Mouse (Mus musculus) CH12.LX (cell line): ENCODE measurements around the gene Tbc1d30. TPM values are rescaled to one million over a fixed set of nuclear protein-coding genes. Genes with fewer than 3 reads are reported as not detected.

Experiments
- DNase-seq: peaks from one replicate; pipeline ENCODE4 v3.0.0-alpha.2; 2013; ENCODE audit errors: extremely low read depth
- H3K27ac ChIP-seq: 2 replicates; pipeline ENCODE4 v1.5.1; 2012; ENCODE audit warnings: low read depth, mild to moderate bottlenecking, control low read depth, moderate library complexity; ENCODE audit not compliant: insufficient read depth
- H3K27me3 ChIP-seq: replicated peaks from 2 replicates; pipeline ENCODE3; 2012; ENCODE audit warnings: inconsistent platforms
- H3K36me3 ChIP-seq, 2 experiments: replicated peaks in 1 of 2; 2 replicates each; pipeline versions ENCODE3 to v1.6.1; 2012; ENCODE audit warnings: inconsistent platforms in 1 of 2, low read length in 1 of 2, mild to moderate bottlenecking in 1 of 2, mixed read lengths in 1 of 2, moderate library complexity in 1 of 2; ENCODE audit not compliant: control insufficient read depth in 1 of 2, insufficient read depth in 1 of 2
- H3K4me1 ChIP-seq, 2 experiments: 2 replicates each; pipeline ENCODE4 v1.6.1; 2012; ENCODE audit warnings: inconsistent platforms in 1 of 2, moderate library complexity in 1 of 2; ENCODE audit not compliant: insufficient read depth in 2 of 2, control insufficient read depth in 1 of 2
- H3K4me2 ChIP-seq: 2 replicates; pipeline ENCODE4 v1.6.1; 2012; ENCODE audit warnings: low read depth, mild to moderate bottlenecking, control low read depth; ENCODE audit not compliant: poor library complexity, insufficient read depth, severe bottlenecking
- H3K4me3 ChIP-seq, 3 experiments: fragments of 150-350 bp in 1 of 3; sonication (generic) in 1 of 3; replicated peaks in 1 of 3; 2 replicates each; pipeline versions ENCODE3 to v1.5.1; 2011 to 2012; ENCODE audit warnings: low read depth in 2 of 3, low read length in 2 of 3, mild to moderate bottlenecking in 2 of 3, moderate library complexity in 2 of 3, control low read depth in 1 of 3, improper control_type of control experiment in 1 of 3, inconsistent platforms in 1 of 3, mixed read lengths in 1 of 3; ENCODE audit not compliant: poor library complexity in 1 of 3
- H3K79me2 ChIP-seq: replicated peaks from 2 replicates; pipeline ENCODE4 v1.6.1; 2012; ENCODE audit warnings: mild to moderate bottlenecking, moderate library complexity; ENCODE audit not compliant: control insufficient read depth, poor library complexity, insufficient read depth, severe bottlenecking; ENCODE audit errors: extremely low read depth
- H3K9ac ChIP-seq: 2 replicates; pipeline ENCODE4 v1.6.1; 2012; ENCODE audit warnings: low read depth, mild to moderate bottlenecking, control low read depth, moderate library complexity; ENCODE audit not compliant: insufficient read depth
- H3K9me3 ChIP-seq: replicated peaks from 2 replicates; pipeline ENCODE3; 2012; ENCODE audit warnings: low read length, inconsistent platforms, mixed read lengths
- CHD1 ChIP-seq: IDR thresholded peaks from 2 replicates; pipeline ENCODE4 v1.6.1; 2012; ENCODE audit warnings: low read depth, low read length, improper control_type of control experiment, inconsistent platforms
- CHD2 ChIP-seq: IDR thresholded peaks from 2 replicates; pipeline ENCODE4 v1.6.1; 2011; ENCODE audit warnings: low read length, improper control_type of control experiment
- E2F4 ChIP-seq: IDR thresholded peaks from 2 replicates; pipeline ENCODE4 v1.6.1; 2011; ENCODE audit warnings: low read depth, low read length, improper control_type of control experiment; ENCODE audit not compliant: insufficient replicate concordance
- ELF1 ChIP-seq: IDR thresholded peaks from 2 replicates; pipeline ENCODE4 v1.6.1; 2014; ENCODE audit warnings: low read depth, mild to moderate bottlenecking, inconsistent platforms, low read length, improper control_type of control experiment
- EP300 ChIP-seq: IDR thresholded peaks from 2 replicates; pipeline ENCODE4 v1.6.1; 2011; ENCODE audit warnings: low read length, improper control_type of control experiment
- HCFC1 ChIP-seq: IDR thresholded peaks from 2 replicates; pipeline ENCODE4 v1.6.1; 2012; ENCODE audit warnings: low read depth, mild to moderate bottlenecking, inconsistent platforms, low read length, improper control_type of control experiment
- MAFK ChIP-seq: IDR thresholded peaks from 2 replicates; pipeline ENCODE4 v1.6.1; 2011; ENCODE audit warnings: low read length, improper control_type of control experiment; ENCODE audit not compliant: insufficient replicate concordance
- MEF2A ChIP-seq: IDR thresholded peaks from 2 replicates; pipeline ENCODE4 v1.6.1; 2014; ENCODE audit warnings: low read depth, mild to moderate bottlenecking, inconsistent platforms, low read length, improper control_type of control experiment, borderline replicate concordance
- MYC ChIP-seq: IDR thresholded peaks from 2 replicates; pipeline ENCODE4 v1.6.1; 2011; ENCODE audit warnings: low read depth, mild to moderate bottlenecking, improper control_type of control experiment, low read length
- NRF1 ChIP-seq: IDR thresholded peaks from 2 replicates; pipeline ENCODE4 v1.6.1; 2014; ENCODE audit warnings: low read depth, mild to moderate bottlenecking, inconsistent platforms, low read length, improper control_type of control experiment, moderate library complexity
- POLR2A ChIP-seq: IDR thresholded peaks from 2 replicates; pipeline ENCODE4 v1.6.1; 2011; ENCODE audit warnings: low read depth, mild to moderate bottlenecking, improper control_type of control experiment, low read length
- RAD21 ChIP-seq: IDR thresholded peaks from 2 replicates; pipeline ENCODE4 v1.6.1; 2011; ENCODE audit warnings: low read depth, mild to moderate bottlenecking, low read length, improper control_type of control experiment, moderate library complexity
- UBTF ChIP-seq: IDR thresholded peaks from 2 replicates; pipeline ENCODE4 v1.6.1; 2012; ENCODE audit warnings: low read depth, mild to moderate bottlenecking, inconsistent platforms, low read length, improper control_type of control experiment, moderate library complexity
- USF1 ChIP-seq: IDR thresholded peaks from 2 replicates; pipeline ENCODE4 v1.6.1; 2014; ENCODE audit warnings: low read depth, mild to moderate bottlenecking, inconsistent platforms, low read length, improper control_type of control experiment
- ZKSCAN1 ChIP-seq: IDR thresholded peaks from 2 replicates; pipeline ENCODE4 v1.6.1; 2012; ENCODE audit warnings: low read depth, inconsistent platforms, low read length, improper control_type of control experiment, borderline replicate concordance
- dilution Hi-C: fragments of 300-500 bp; cut with MboI; formaldehyde crosslinking; loops from 2 replicates; pipeline ENCODE4 v1.14.3; 2020; ENCODE audit warnings: low sequenced_read_pairs; ENCODE audit not compliant: extremely low pct_unique_long_range_greater_than_20kb, extremely low pct_ligation_motif_present
- in situ Hi-C: fragments of 300-500 bp; cut with MboI; formaldehyde crosslinking; loops from 3 replicates; pipeline ENCODE4 v1.14.3; 2019; ENCODE audit warnings: low sequenced_read_pairs, low pct_ligation_motif_present, low pct_unique_long_range_greater_than_20kb, mixed read lengths
- polyA plus RNA-seq: library from polyadenylated mRNA; unstranded; fragments of >175 nt; gene quantifications from 2 replicates; pipeline ENCODE4 v1.2.1, GENCODE M21; 2012; ENCODE audit warnings: low read depth; ENCODE audit not compliant: insufficient read length
- total RNA-seq, 2 experiments: library from RNA; depleted of rRNA; stranded (reverse); fragments of 300-350 nt in 1 of 2; fragments of >200 nt in 1 of 2; gene quantifications; 2 replicates each; pipeline ENCODE4 v1.2.3; 2012 to 2014

Tbc1d30 gene
- total and polyA plus RNA-seq, 3 experiments = 0.16 TPM; not detected in 2

GRCm38 (mm10) chr10:121310511-121311221 is 40.4 kb downstream of the Tbc1d30 start:
- no peak overlapping the region for H3K9ac ChIP-seq
- H3K27me3 ChIP-seq = no peaks in the 10 kb centered on the region

DNA sequence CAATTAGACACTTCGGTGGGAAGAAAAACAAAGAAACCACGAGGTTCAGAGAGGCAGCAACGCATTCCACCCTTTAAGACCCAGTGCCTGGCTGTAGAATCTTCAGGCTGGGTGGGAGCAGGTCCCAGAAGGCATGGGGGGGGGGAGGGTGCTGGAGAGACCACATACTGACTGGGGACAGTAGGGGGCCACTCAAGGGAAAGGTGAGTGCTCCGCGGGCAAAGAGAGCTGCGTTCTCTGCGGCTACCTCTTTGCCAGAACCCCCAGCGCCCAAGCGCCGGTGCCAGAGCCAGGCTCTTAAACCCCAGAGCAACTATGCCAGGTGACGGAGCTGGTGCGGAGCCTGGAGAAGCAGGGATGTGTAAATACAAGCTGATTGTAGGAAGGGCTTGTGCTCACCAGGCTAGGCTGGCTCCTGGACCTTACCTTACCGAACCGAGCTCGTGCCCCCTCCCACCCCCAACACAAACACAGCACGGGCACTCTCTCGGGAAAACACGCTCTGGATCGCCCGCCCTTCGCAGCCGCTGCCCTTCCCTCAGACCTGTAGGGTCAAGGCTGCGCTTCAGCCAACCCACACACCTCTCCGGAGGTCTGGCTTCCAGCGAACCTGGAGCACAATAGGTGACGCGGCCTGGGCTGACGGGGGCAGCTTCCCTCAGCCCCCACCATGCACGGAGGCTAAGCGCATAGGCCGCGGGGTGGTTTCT is 41.1 kb downstream of the Tbc1d30 start:
- Histone ChIP-seq H3K4me2 (no peak overlapping the region), H3K36me3 (no peaks in the 10 kb centered on the region), H3K9ac (no peak overlapping the region), H3K79me2 (no peaks in the 10 kb centered on the region), H3K27me3 (no peaks in the 10 kb centered on the region), H3K4me1 (peaks cover 0 to 4% of the 10 kb centered on the region in 2 experiments; a peak in 1 of 4 replicates), H3K9me3 (peaks cover 6% of the 10 kb centered on the region), H3K27ac (no peak overlapping the region), H3K4me3 (peak overlapping the region in 1 of 3 experiments; percentile 40)
- TF ChIP-seq UBTF (no peak), E2F4 (no peak), ZKSCAN1 (no peak), MAFK (no peak), EP300 (no peak), CHD1 (no peak), USF1 (no peak), NRF1 (no peak), POLR2A (no peak), HCFC1 (no peak), RAD21 (no peak), MYC (no peak)
- in situ Hi-C loops = no loop called here
- DNase-seq = no peak
- dilution Hi-C loops = no loop called here

More at GRCm38 (mm10) chr10:121310511-121311221, 40.4 kb downstream of the Tbc1d30 start:
- H3K4me1 ChIP-seq = peaks cover 0 to 4% of the 10 kb centered on the region in 2 experiments; a peak in 1 of 4 replicates
- H3K79me2 ChIP-seq = no peaks in the 10 kb centered on the region
- peaks cover 6% of the 10 kb centered on the region for H3K9me3 ChIP-seq
- no peak for DNase-seq
- peak overlapping the region in 1 of 3 experiments; percentile 40 for H3K4me3 ChIP-seq
- no peak overlapping the region for H3K27ac ChIP-seq
- in situ Hi-C loops = no loop called here
- dilution Hi-C loops = no loop called here
- H3K36me3 ChIP-seq = no peaks in the 10 kb centered on the region
- TF ChIP-seq CHD2 (no peak), MEF2A (no peak), ELF1 (no peak), E2F4 (no peak), MAFK (no peak)
- H3K4me2 ChIP-seq = peak overlapping the region; percentile 58
